Comparison of ENCODE assay signal across 10 mouse cellular contexts in the genomic region with DNA sequence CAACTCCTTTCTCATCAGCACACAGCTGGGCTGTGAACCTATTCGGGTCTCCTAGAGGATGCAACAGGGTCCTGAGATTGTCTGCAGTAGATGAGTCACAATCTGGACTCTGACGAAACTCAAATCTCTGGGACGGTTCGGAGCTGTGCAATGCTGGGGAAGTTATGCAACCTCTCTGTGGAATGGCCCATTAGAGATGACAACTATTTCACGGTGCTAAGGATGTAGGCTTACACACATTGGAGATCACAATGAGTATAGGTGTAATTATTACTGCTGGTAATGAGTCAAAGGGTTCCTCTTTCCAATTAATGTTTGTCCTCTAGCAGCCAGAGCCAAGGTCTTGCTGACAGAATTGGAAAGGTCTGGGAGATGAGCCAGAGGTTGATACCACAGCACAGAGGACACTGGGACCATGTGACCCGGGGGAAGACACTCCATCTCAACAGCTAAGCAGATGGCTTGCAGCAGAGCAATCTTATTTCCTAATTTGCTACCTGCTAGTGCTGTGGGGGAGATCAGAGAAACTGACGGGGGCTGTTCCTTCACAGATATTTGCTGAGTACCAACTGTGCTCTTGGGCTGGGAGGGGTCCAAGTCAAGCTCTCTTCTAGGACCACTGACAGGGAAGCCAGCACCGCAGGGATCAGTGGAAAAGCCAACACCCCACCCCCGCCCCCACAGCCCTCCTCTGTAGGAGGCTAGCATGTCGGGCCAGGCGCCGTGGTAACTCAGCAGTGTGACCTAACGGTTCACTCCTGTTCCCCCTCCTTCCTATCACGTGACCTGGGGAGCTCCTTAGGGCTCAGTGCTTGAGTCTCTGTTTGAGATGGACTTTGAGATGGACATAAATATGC. TPM values are rescaled to one million over a fixed set of nuclear protein-coding genes. Genes with fewer than 3 reads are reported as not detected.
DNase-seq lines count a peak whose midpoint lies in the region; ATAC-seq and TF ChIP-seq lines count a peak whose summit lies in the region.
"Had no signal": no experiment of that assay in that cellular context is flagged by ENCODE, and none has a peak within 500 bp of the region (broad histone marks: within the 10 kb centered on the region; RNA-seq: fewer than 3 reads in every experiment).

No protein-coding gene starts in this region.

- CTCF ChIA-PET in Patski (lab: Charles Lee), result interaction anchor here (0.8 to 1.0 kb wide), 3 partner anchors 15 to 36 kb away, joined by 3 to 4 read pairs (median 3); no protein-coding TSS in a partner anchor

- DNase-seq in hindbrain, embryonic 11.5 days (ENCODE audit: low spot score), result no peak
- no peak for DNase-seq in Patski (ENCODE audit: low read depth, low spot score)
- DNase-seq in cerebellum, postnatal 10 days, result peak; percentile 66 to 70
- DNase-seq in left cerebral cortex, adult 18-20 months (ENCODE audit: low spot score in 2 of 2), result no peak
- no peak for DNase-seq in urinary bladder, postnatal 10 days (ENCODE audit: low spot score)

- H3K27ac ChIP-seq in hindbrain, embryonic 16.5 days (ENCODE audit: low read depth, low read length), result no peak overlapping the region
- H3K27ac ChIP-seq in hindbrain, embryonic 11.5 days (ENCODE audit: low read depth, low read length), result no peak overlapping the region
- H3K27ac ChIP-seq in kidney, embryonic 14.5 days (ENCODE audit: low read depth, low read length), result no peak overlapping the region

- peaks cover 7% of the 10 kb centered on the region for H3K4me1 ChIP-seq in hindbrain, embryonic 16.5 days (ENCODE audit: control insufficient read depth, insufficient read depth, low read depth, low read length)
- 0 out of 2 replicates have a peak, but pooled peaks cover 2% of the 10 kb centered on the region for H3K4me1 ChIP-seq in hindbrain, embryonic 11.5 days (replicated peaks; ENCODE audit: control insufficient read depth, insufficient read depth, low read length)
- H3K4me1 ChIP-seq in kidney, embryonic 14.5 days (ENCODE audit: control insufficient read depth, insufficient read depth, low read length), result peaks cover 12% of the 10 kb centered on the region

- no peak for TF ChIP-seq CTCF in Patski (IDR thresholded peaks at IDR 0.05)

- in situ Hi-C loops in Patski (cut with MboI; ENCODE audit: low pct_unique_long_range_greater_than_20kb), result loop anchor here (5.0 to 25.0 kb wide), 2 partner anchors 32 to 1568 kb away; a partner anchor contains a TSS

- H3K36me3 ChIP-seq in hindbrain, embryonic 16.5 days (ENCODE audit: control insufficient read depth, insufficient read depth, low read length), result no peaks in the 10 kb centered on the region
- no peaks in the 10 kb centered on the region for H3K36me3 ChIP-seq in hindbrain, embryonic 11.5 days (ENCODE audit: control insufficient read depth, insufficient read depth, low read length)
- no peaks in the 10 kb centered on the region for H3K36me3 ChIP-seq in kidney, embryonic 14.5 days (ENCODE audit: control insufficient read depth, insufficient read depth, low read length)

- H3K9ac ChIP-seq in hindbrain, embryonic 16.5 days (ENCODE audit: low read depth, low read length), result no peak overlapping the region
- no peak overlapping the region for H3K9ac ChIP-seq in hindbrain, embryonic 11.5 days (ENCODE audit: low read depth, low read length)
- H3K9ac ChIP-seq in kidney, embryonic 14.5 days (ENCODE audit: low read depth, low read length), result no peak overlapping the region

- 48% methylated on average over 14 of the region's 14 CpGs for WGBS in hindbrain, embryonic 16.5 days
- 51% methylated on average over 14 of the region's 14 CpGs for WGBS in hindbrain, embryonic 11.5 days
- WGBS in kidney, embryonic 14.5 days, result 40% methylated on average over 14 of the region's 14 CpGs

- no peak overlapping the region for H3K4me3 ChIP-seq in hindbrain, embryonic 16.5 days (ENCODE audit: low read length)
- no peak overlapping the region for H3K4me3 ChIP-seq in hindbrain, embryonic 11.5 days (ENCODE audit: low read depth, low read length)
- no peak overlapping the region for H3K4me3 ChIP-seq in kidney, embryonic 14.5 days (ENCODE audit: low read length)

- no peak overlapping the region; the same call in 1 of the 2 replicates for H3K4me2 ChIP-seq in hindbrain, embryonic 16.5 days (ENCODE audit: low read length)
- H3K4me2 ChIP-seq in hindbrain, embryonic 11.5 days (replicated peaks; ENCODE audit: low read depth, low read length), result no peak overlapping the region
- H3K4me2 ChIP-seq in kidney, embryonic 14.5 days (replicated peaks; ENCODE audit: low read depth, low read length), result no peak overlapping the region

- H3K9me3 ChIP-seq in hindbrain, embryonic 16.5 days (ENCODE audit: control insufficient read depth, low read length), result no peaks in the 10 kb centered on the region
- no peaks in the 10 kb centered on the region for H3K9me3 ChIP-seq in hindbrain, embryonic 11.5 days (ENCODE audit: control insufficient read depth, low read length)
- H3K9me3 ChIP-seq in kidney, embryonic 14.5 days (ENCODE audit: control insufficient read depth, low read length), result no peaks in the 10 kb centered on the region

- H3K27me3 ChIP-seq in hindbrain, embryonic 16.5 days (replicated peaks; ENCODE audit: control insufficient read depth, insufficient read depth, low read length), result no peaks in the 10 kb centered on the region
- H3K27me3 ChIP-seq in hindbrain, embryonic 11.5 days (ENCODE audit: control insufficient read depth, insufficient read depth, low read length), result no peaks in the 10 kb centered on the region
- H3K27me3 ChIP-seq in Patski, result no peaks in the 10 kb centered on the region
- no peaks in the 10 kb centered on the region for H3K27me3 ChIP-seq in kidney, embryonic 14.5 days (ENCODE audit: control insufficient read depth, insufficient read depth, low read length)

- peak; percentile 70; the same call in 1 of the 2 replicates for ATAC-seq in hindbrain, embryonic 16.5 days
- no peak for ATAC-seq in hindbrain, embryonic 11.5 days (ENCODE audit: low FRiP score)
- ATAC-seq in Patski, result peak; percentile 54
- ATAC-seq in kidney, embryonic 14.5 days (ENCODE audit: low FRiP score, low TSS enrichment), result peak; percentile 30; the same call in 1 of the 2 replicates
- no peak for ATAC-seq in inflammation-experienced regulatory T-cells, adult 6 months

- POLR2A ChIA-PET in Patski (lab: Charles Lee), result interaction anchor here (0.6 to 4.5 kb wide), 6 partner anchors 14 to 32 kb away, joined by 3 to 24 read pairs (median 4); no protein-coding TSS in a partner anchor

RNA-seq across cellular contexts. Expression of a gene that starts 37.4 kb away (rescaled TPM):
- polyA plus RNA-seq in hindbrain, embryonic 16.5 days (2015; fragmentation: Nextera tagmentation; extraction: Ambion mirVana), result 0.05 TPM in 1 of 2 replicates, not detected in the other
- polyA plus RNA-seq in hindbrain, embryonic 11.5 days (2014; fragmentation: Nextera tagmentation; extraction: Ambion mirVana), result not detected in 2 replicates
- 31.3 TPM for polyA plus RNA-seq in Patski (2021)
- not detected in 2 replicates for polyA plus RNA-seq in kidney, embryonic 14.5 days (2014; fragmentation: Nextera tagmentation; extraction: Ambion mirVana)
- 1 to 10 TPM; 1.9 to 2.6 (median 2.5) TPM for polyA plus RNA-seq in inflammation-experienced regulatory T-cells, adult 6 months (2017; shearing (Covaris generic))
- total RNA-seq in left cerebral cortex, adult 18-20 months (2021), result 1 to 10 TPM; 1.3 to 1.6 TPM
- polyA plus RNA-seq: neural tube, embryonic 14.5 days had no signal

RNA-seq across cellular contexts. Expression of a gene that starts 58.5 kb away (rescaled TPM):
- not detected in 2 replicates for polyA plus RNA-seq in hindbrain, embryonic 16.5 days (2015; fragmentation: Nextera tagmentation; extraction: Ambion mirVana)
- polyA plus RNA-seq in hindbrain, embryonic 11.5 days (2014; fragmentation: Nextera tagmentation; extraction: Ambion mirVana), result not detected in 2 replicates
- not detected for polyA plus RNA-seq in Patski (2021)
- not detected in 2 replicates for polyA plus RNA-seq in kidney, embryonic 14.5 days (2014; fragmentation: Nextera tagmentation; extraction: Ambion mirVana)
- polyA plus RNA-seq in inflammation-experienced regulatory T-cells, adult 6 months (2017; shearing (Covaris generic)), result 10 to 100 TPM; 11.2 to 23.6 (median 16.6) TPM
- total RNA-seq in left cerebral cortex, adult 18-20 months (2021), result under 1 TPM in 1 of 2 experiments, not detected in 1; 0.19 TPM
- total RNA-seq: layer of hippocampus, adult 18-20 months had no signal

Comparison
In these comparisons a context has a peak if more than half of its experiments do, and no peak if none do; other contexts are left out.
1. ATAC-seq: peak in hindbrain, embryonic 16.5 days (single experiment), Patski (single experiment) and kidney, embryonic 14.5 days (single experiment); none in hindbrain, embryonic 11.5 days (single experiment) and inflammation-experienced regulatory T-cells, adult 6 months (single experiment).
2. DNase-seq: peak in cerebellum, postnatal 10 days (2 of 2); none in hindbrain, embryonic 11.5 days (single experiment), Patski (single experiment), left cerebral cortex, adult 18-20 months (0 of 2) and urinary bladder, postnatal 10 days (single experiment).
3. RNA of a gene that starts 58.5 kb away (polyA plus RNA-seq): 11.2 to 23.6 TPM in inflammation-experienced regulatory T-cells, adult 6 months; not detected in hindbrain, embryonic 16.5 days, not detected in hindbrain, embryonic 11.5 days, not detected in Patski (single experiment) and not detected in kidney, embryonic 14.5 days; every median in the first group is over 10 times any median in the second.